Mouse (Mus musculus): ENCODE data around the gene Sp2. TPM values are rescaled to one million over a fixed set of nuclear protein-coding genes. Genes with fewer than 3 reads are reported as not detected.
A peak's percentile ranks its signal among the peaks of the same experiment; 100 is the strongest.

Sp2 gene
- total RNA-seq, 1 experiment: 5.4 TPM

- peak within 1 kb of the TSS; percentile 78 to 92 for H3K4me3 ChIP-seq (ENCODE audit: insufficient read depth in 1 of 2, low read depth in 1 of 2, low read length in 2 of 2, poor library complexity in 1 of 2, severe bottlenecking in 1 of 2)
- peak within 1 kb of the TSS; percentile 85 for H3K9ac ChIP-seq (ENCODE audit: insufficient read depth, low read depth, low read length, poor library complexity, severe bottlenecking)
- peak within 1 kb of the TSS; percentile 80 for H3K27ac ChIP-seq (ENCODE audit: insufficient read depth, low read depth, low read length, poor library complexity, severe bottlenecking)
- peaks cover 0 to 4% of the 10 kb centered on the region in 2 experiments; a peak in 1 of 4 replicates for H3K4me1 ChIP-seq (ENCODE audit: control insufficient read depth in 2 of 2, insufficient read depth in 2 of 2, low read length in 2 of 2, poor library complexity in 1 of 2)
- DNase-seq (ENCODE audit: low read depth, low spot score): peak; percentile 99
- H3K9me3 ChIP-seq (ENCODE audit: control insufficient read depth, insufficient read depth, low read depth, low read length): no peaks in the 10 kb centered on the region
- H3K36me3 ChIP-seq (ENCODE audit: control insufficient read depth, insufficient read depth, low read length, poor library complexity, severe bottlenecking): peaks cover 16% of the 10 kb centered on the region; the same call in 1 of the 2 replicates
- TF ChIP-seq CHD2 (IDR thresholded peaks at IDR 0.05; ENCODE audit: low read depth, low read length): peak; percentile 86
- no peak for TF ChIP-seq MAFK (IDR thresholded peaks at IDR 0.05; ENCODE audit: insufficient read depth, low read depth, low read length)
- no peak for TF ChIP-seq ZNF384 (IDR thresholded peaks at IDR 0.05; ENCODE audit: low read depth, low read length)
- peak; percentile 65 for TF ChIP-seq ZC3H11A (IDR thresholded peaks at IDR 0.05; ENCODE audit: borderline replicate concordance, low read depth, low read length)
- peak; percentile 64; the same call in 1 of the 2 replicates for TF ChIP-seq HCFC1 (IDR thresholded peaks at IDR 0.05; ENCODE audit: borderline replicate concordance, insufficient read depth, low read length)
- in situ Hi-C loops (cut with MboI; ENCODE audit: low sequenced_read_pairs in 2 of 2, unreplicated experiment in 2 of 2): no loop called here
These were observed 66.5 kb downstream of the Sp2 start, which contains the start of gene Cdk5rap3 for GRCm38 (mm10) chr11:96916044-96916884. TSS of gene Cdk5rap3 (minus strand) at chr11:96916496.

GRCm38 (mm10) chr11:96912682-96913081 is 70.1 kb downstream of the Sp2 start:
- H3K9ac ChIP-seq (ENCODE audit: insufficient read depth, low read depth, low read length, poor library complexity, severe bottlenecking): no peak overlapping the region; the same call in 1 of the 2 replicates
- no peak overlapping the region for H3K4me3 ChIP-seq (ENCODE audit: insufficient read depth in 1 of 2, low read depth in 1 of 2, low read length in 2 of 2, poor library complexity in 1 of 2, severe bottlenecking in 1 of 2)
- H3K4me1 ChIP-seq (ENCODE audit: control insufficient read depth in 2 of 2, insufficient read depth in 2 of 2, low read length in 2 of 2, poor library complexity in 1 of 2): peaks cover 0 to 6% of the 10 kb centered on the region in 2 experiments; a peak in 1 of 4 replicates
- in situ Hi-C loops (cut with MboI; ENCODE audit: low sequenced_read_pairs in 2 of 2, unreplicated experiment in 2 of 2): loop anchor here (5.0 kb wide), 2 partner anchors 40 to 45 kb away; no protein-coding TSS in a partner anchor
- DNase-seq (ENCODE audit: low read depth, low spot score): no peak
- peaks cover 42% of the 10 kb centered on the region for H3K36me3 ChIP-seq (ENCODE audit: control insufficient read depth, insufficient read depth, low read length, poor library complexity, severe bottlenecking)
- TF ChIP-seq ZNF384 (IDR thresholded peaks at IDR 0.05; ENCODE audit: low read depth, low read length): no peak
- no peak for TF ChIP-seq HCFC1 (IDR thresholded peaks at IDR 0.05; ENCODE audit: borderline replicate concordance, insufficient read depth, low read length)
- no peak for TF ChIP-seq ZC3H11A (IDR thresholded peaks at IDR 0.05; ENCODE audit: borderline replicate concordance, low read depth, low read length)
- no peak for TF ChIP-seq MAFK (IDR thresholded peaks at IDR 0.05; ENCODE audit: insufficient read depth, low read depth, low read length)
- no peak for TF ChIP-seq CHD2 (IDR thresholded peaks at IDR 0.05; ENCODE audit: low read depth, low read length)
- no peaks in the 10 kb centered on the region for H3K9me3 ChIP-seq (ENCODE audit: control insufficient read depth, insufficient read depth, low read depth, low read length)
- no peak overlapping the region for H3K27ac ChIP-seq (ENCODE audit: insufficient read depth, low read depth, low read length, poor library complexity, severe bottlenecking)

GRCm38 (mm10) chr11:96910003-96910402 is 72.8 kb downstream of the Sp2 start:
- TF ChIP-seq ZC3H11A (IDR thresholded peaks at IDR 0.05; ENCODE audit: borderline replicate concordance, low read depth, low read length): peak; percentile 80
- no peak for TF ChIP-seq ZNF384 (IDR thresholded peaks at IDR 0.05; ENCODE audit: low read depth, low read length)
- DNase-seq (ENCODE audit: low read depth, low spot score): peak; percentile 78
- H3K9ac ChIP-seq (ENCODE audit: insufficient read depth, low read depth, low read length, poor library complexity, severe bottlenecking): no peak overlapping the region
- no peak overlapping the region for H3K4me3 ChIP-seq (ENCODE audit: insufficient read depth in 1 of 2, low read depth in 1 of 2, low read length in 2 of 2, poor library complexity in 1 of 2, severe bottlenecking in 1 of 2)
- H3K36me3 ChIP-seq (ENCODE audit: control insufficient read depth, insufficient read depth, low read length, poor library complexity, severe bottlenecking): peaks cover 57% of the 10 kb centered on the region
- H3K4me1 ChIP-seq (ENCODE audit: control insufficient read depth in 2 of 2, insufficient read depth in 2 of 2, low read length in 2 of 2, poor library complexity in 1 of 2): peaks cover 0 to 9% of the 10 kb centered on the region in 2 experiments; a peak in 1 of 4 replicates
- H3K9me3 ChIP-seq (ENCODE audit: control insufficient read depth, insufficient read depth, low read depth, low read length): no peaks in the 10 kb centered on the region
- in situ Hi-C loops (cut with MboI; ENCODE audit: low sequenced_read_pairs in 2 of 2, unreplicated experiment in 2 of 2): loop anchor here (5.0 kb wide), 2 partner anchors 38 to 43 kb away; no protein-coding TSS in a partner anchor
- no peak overlapping the region for H3K27ac ChIP-seq (ENCODE audit: insufficient read depth, low read depth, low read length, poor library complexity, severe bottlenecking)

- no peak overlapping the region for H3K27ac ChIP-seq (ENCODE audit: insufficient read depth, low read depth, low read length, poor library complexity, severe bottlenecking)
- H3K4me3 ChIP-seq (ENCODE audit: insufficient read depth in 1 of 2, low read depth in 1 of 2, low read length in 2 of 2, poor library complexity in 1 of 2, severe bottlenecking in 1 of 2): no peak overlapping the region
- peaks cover 51% of the 10 kb centered on the region for H3K36me3 ChIP-seq (ENCODE audit: control insufficient read depth, insufficient read depth, low read length, poor library complexity, severe bottlenecking)
- H3K4me1 ChIP-seq (ENCODE audit: control insufficient read depth in 2 of 2, insufficient read depth in 2 of 2, low read length in 2 of 2, poor library complexity in 1 of 2): peaks cover 0 to 7% of the 10 kb centered on the region in 2 experiments; a peak in 1 of 4 replicates
- DNase-seq (ENCODE audit: low read depth, low spot score): no peak
- in situ Hi-C loops (cut with MboI; ENCODE audit: low sequenced_read_pairs in 2 of 2, unreplicated experiment in 2 of 2): no loop called here
- H3K9me3 ChIP-seq (ENCODE audit: control insufficient read depth, insufficient read depth, low read depth, low read length): no peaks in the 10 kb centered on the region
- H3K9ac ChIP-seq (ENCODE audit: insufficient read depth, low read depth, low read length, poor library complexity, severe bottlenecking): no peak overlapping the region
- TF ChIP-seq ZC3H11A (IDR thresholded peaks at IDR 0.05; ENCODE audit: borderline replicate concordance, low read depth, low read length): no peak
- no peak for TF ChIP-seq MAFK (IDR thresholded peaks at IDR 0.05; ENCODE audit: insufficient read depth, low read depth, low read length)
- no peak for TF ChIP-seq HCFC1 (IDR thresholded peaks at IDR 0.05; ENCODE audit: borderline replicate concordance, insufficient read depth, low read length)
- TF ChIP-seq ZNF384 (IDR thresholded peaks at IDR 0.05; ENCODE audit: low read depth, low read length): no peak
- no peak for TF ChIP-seq CHD2 (IDR thresholded peaks at IDR 0.05; ENCODE audit: low read depth, low read length)
These were observed 74.2 kb downstream of the Sp2 start for GRCm38 (mm10) chr11:96908594-96908993.

All from ES-E14 (cell line).